Mouse (Mus musculus) small intestine, adult 2 months (tissue): ENCODE results near the gene Ccn6.

ENCODE experiments used
- CTCF ChIP-seq: fragments of 200-500 bp; IDR thresholded peaks from 2 replicates; pipeline ENCODE4 v1.5.1; 2012; ENCODE audit warnings: low read depth, mild to moderate bottlenecking, control low read depth, inconsistent platforms, low read length, moderate library complexity, mixed read lengths; ENCODE audit not compliant: insufficient replicate concordance, insufficient read length; ENCODE audit errors: extremely low read depth
- POLR2A ChIP-seq: fragments of 200-500 bp; IDR thresholded peaks from 2 replicates; pipeline ENCODE4 v1.6.1; 2012; ENCODE audit warnings: low read depth, mild to moderate bottlenecking, control low read depth, inconsistent platforms, low read length, moderate library complexity

DNA sequence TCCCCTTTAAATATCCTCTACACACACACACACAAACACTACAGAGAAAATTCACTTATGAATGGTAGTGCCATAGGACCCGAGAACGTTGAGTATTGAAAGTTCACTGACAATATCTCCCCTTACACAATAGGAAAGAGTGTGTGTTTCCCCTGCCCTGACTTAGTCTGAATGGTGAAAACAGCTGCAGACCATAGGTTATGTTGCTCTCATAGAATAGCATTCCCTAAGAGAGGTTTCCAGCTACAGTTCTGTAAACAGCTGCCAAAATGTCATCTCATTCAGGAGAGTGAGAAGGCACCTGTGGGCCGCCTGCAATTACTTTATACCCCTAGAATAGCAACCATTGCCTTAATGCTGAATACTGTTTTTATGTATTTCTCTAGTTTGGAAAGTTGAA is 57.2 kb downstream of the Ccn6 start:
- TF ChIP-seq CTCF, result no peak
- TF ChIP-seq POLR2A, result no peak
